Mouse (Mus musculus) kidney, embryonic 16.5 days (tissue): ENCODE measurements at regions not wholly inside any gene's neighbourhood (a gene's known extent, or its start where the extent isn't known, plus 50 kb on each side); places are given as distances from the start of the nearest gene placed in this dataset.
A peak's percentile ranks its signal among the peaks of the same experiment; 100 is the strongest.
"Not testable (repeated sequence)": the region's sequence is repeated elsewhere in the genome, so short reads cannot be mapped to it uniquely, and the experiment has no call there.

Experiments used
- ATAC-seq: fragments of 200-750 bp; cut with Nextera tagmentation; 2 replicates; pipeline ENCODE4 v1.8.0; 2017; ENCODE audit warnings: moderate TSS enrichment; ENCODE audit not compliant: low FRiP score, low TSS enrichment
- H3K27ac ChIP-seq: fragments of 300-500 bp; sonication (generic); 2 replicates; pipeline ENCODE4 v1.5.1; 2014; ENCODE audit warnings: low read length
- H3K27me3 ChIP-seq: fragments of 300-500 bp; sonication (generic); 2 replicates; pipeline ENCODE4 v1.6.1; 2014; ENCODE audit warnings: low read length, control low read depth, mixed read lengths; ENCODE audit not compliant: insufficient read depth
- H3K36me3 ChIP-seq: fragments of 300-500 bp; sonication (generic); 2 replicates; pipeline ENCODE4 v1.6.1; 2014; ENCODE audit warnings: low read length, control low read depth, mixed read lengths; ENCODE audit not compliant: insufficient read depth
- H3K4me1 ChIP-seq: fragments of 300-500 bp; sonication (generic); 2 replicates; pipeline ENCODE4 v1.6.1; 2014; ENCODE audit warnings: low read length, control low read depth, mixed read lengths; ENCODE audit not compliant: insufficient read depth
- H3K4me2 ChIP-seq: fragments of 300-500 bp; sonication (generic); replicated peaks from 2 replicates; pipeline ENCODE4 v1.6.1; 2014; ENCODE audit warnings: low read depth, low read length
- H3K4me3 ChIP-seq: fragments of 300-500 bp; sonication (generic); 2 replicates; pipeline ENCODE4 v1.5.1; 2014; ENCODE audit warnings: mild to moderate bottlenecking, low read length
- H3K9ac ChIP-seq: fragments of 300-500 bp; sonication (generic); replicated peaks from 2 replicates; pipeline ENCODE4 v1.6.1; 2014; ENCODE audit warnings: low read length
- H3K9me3 ChIP-seq: fragments of 300-500 bp; sonication (generic); 2 replicates; pipeline ENCODE4 v1.6.1; 2016; ENCODE audit warnings: low read length, control low read depth
- WGBS: fragments of 180-500 bp; shearing (Covaris S2); extraction: QIAGEN DNeasy Blood & Tissue Kit; methylation state at CpG from one replicate; pipeline ENCODE4 v1.1.7; 2014; 5-methylcytosine and 5-hydroxymethylcytosine counted together

DNA sequence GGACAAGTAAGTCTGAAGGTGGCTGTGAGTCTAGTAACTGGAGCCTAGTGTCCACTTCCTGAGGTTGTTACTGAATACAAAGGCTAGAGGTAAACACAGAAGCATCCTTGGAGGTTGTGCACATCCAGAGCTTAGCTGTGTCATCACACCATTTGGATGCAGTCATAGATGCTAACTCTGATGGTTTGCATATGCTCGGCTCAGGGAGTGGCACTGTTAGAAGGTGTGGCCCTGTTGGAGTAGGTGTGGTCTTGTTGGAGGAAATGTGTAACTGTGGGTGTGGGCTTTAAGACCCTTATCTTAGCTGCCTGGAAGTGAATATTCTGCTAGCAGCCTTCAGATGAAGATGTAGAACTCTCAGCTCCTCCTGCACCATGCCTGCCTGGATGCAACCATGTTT is 612.6 kb downstream of the Pdcd6ip start:
- WGBS: 96% methylated on average over 1 of the region's 1 CpGs
- not testable (repeated sequence) for H3K4me1 ChIP-seq, H3K36me3 ChIP-seq, ATAC-seq, H3K27ac ChIP-seq, H3K9me3 ChIP-seq, H3K4me3 ChIP-seq, H3K4me2 ChIP-seq, H3K9ac ChIP-seq, H3K27me3 ChIP-seq

DNA sequence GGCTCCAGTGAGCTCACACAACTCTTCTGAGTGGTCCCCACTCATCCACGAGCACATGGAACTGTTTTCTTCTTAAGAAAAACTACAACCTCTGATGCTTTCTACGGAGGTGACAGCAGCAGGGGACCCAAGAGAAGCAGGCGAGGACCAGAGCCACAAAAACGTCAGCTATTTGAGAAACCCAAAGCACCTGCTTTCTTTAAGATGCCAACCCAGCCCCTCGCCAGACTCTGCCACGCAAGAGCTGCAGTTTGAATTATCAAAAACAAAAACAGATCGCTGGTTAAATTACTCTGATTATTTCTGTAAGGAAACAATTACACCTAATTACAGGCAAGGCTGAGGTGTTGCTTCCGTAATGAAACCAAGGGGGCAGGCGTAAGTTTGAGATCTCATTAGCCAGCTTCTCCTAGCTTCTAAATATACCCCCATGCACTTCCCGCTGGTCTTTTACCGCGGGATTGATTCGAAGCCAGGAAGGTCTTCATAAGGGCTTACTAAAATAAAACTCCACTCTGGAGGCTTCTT is 614.1 kb downstream of the Pdcd6ip start:
- Histone ChIP-seq H3K4me2 (no peak overlapping the region), H3K27me3 (no peaks in the 10 kb centered on the region), H3K4me3 (no peak overlapping the region), H3K36me3 (no peaks in the 10 kb centered on the region), H3K4me1 (no peaks in the 10 kb centered on the region), H3K9me3 (0 out of 2 replicates have a peak, but pooled peaks cover 4% of the 10 kb centered on the region), H3K27ac (no peak overlapping the region), H3K9ac (no peak overlapping the region)
- no peak for ATAC-seq
- 73% methylated on average over 13 of the region's 13 CpGs for WGBS

DNA sequence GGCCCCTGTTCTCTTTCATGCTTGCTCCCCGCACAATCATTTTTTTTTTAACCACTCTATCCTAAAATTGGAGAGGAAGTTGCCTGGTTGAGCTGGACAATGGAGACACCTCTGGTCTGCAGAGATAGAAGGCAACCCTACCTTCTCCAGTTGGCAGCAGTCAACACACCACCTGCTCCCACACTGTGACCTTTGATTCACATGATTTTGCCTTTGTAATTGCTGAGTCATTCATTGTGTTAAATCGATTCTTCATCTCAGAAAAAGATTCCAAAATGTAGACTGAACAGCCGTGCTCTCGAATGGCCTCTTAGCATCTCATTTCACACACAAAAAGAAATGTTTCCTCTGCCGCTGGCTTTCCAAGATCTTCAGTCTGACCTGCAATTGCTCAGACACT is 616.2 kb downstream of the Pdcd6ip start:
- Histone ChIP-seq H3K27ac (no peak overlapping the region), H3K9ac (no peak overlapping the region), H3K4me1 (no peaks in the 10 kb centered on the region), H3K36me3 (no peaks in the 10 kb centered on the region), H3K4me2 (no peak overlapping the region), H3K27me3 (no peaks in the 10 kb centered on the region), H3K4me3 (no peak overlapping the region), H3K9me3 (0 out of 2 replicates have a peak, but pooled peaks cover 4% of the 10 kb centered on the region)
- no peak for ATAC-seq
- 92% methylated on average over 5 of the region's 5 CpGs for WGBS

DNA sequence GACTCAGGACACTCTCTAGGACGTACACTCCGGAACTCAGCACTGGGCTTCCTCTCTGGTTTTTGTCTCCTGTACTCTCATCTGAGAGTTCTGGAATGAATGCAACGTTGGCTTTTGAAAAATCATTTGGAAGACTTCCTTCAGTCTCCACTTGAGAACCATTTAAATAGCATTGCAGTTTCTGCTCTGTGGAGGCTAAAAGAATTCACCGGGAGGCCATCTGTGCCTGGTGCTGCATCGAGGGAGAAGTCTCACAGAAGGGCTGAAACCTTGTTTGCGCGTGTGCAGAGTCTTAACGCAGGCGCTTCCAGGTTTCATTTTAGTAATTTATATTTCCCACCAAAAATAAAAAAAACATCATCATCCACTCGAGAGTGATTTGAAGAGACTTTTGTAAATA is 620.3 kb downstream of the Pdcd6ip start:
- no peak for ATAC-seq
- Histone ChIP-seq H3K9ac (no peak overlapping the region), H3K4me1 (no peaks in the 10 kb centered on the region), H3K9me3 (no peaks in the 10 kb centered on the region), H3K4me3 (no peak overlapping the region), H3K36me3 (no peaks in the 10 kb centered on the region), H3K27me3 (no peaks in the 10 kb centered on the region), H3K27ac (no peak overlapping the region), H3K4me2 (no peak overlapping the region)
- WGBS: 76% methylated on average over 10 of the region's 10 CpGs

DNA sequence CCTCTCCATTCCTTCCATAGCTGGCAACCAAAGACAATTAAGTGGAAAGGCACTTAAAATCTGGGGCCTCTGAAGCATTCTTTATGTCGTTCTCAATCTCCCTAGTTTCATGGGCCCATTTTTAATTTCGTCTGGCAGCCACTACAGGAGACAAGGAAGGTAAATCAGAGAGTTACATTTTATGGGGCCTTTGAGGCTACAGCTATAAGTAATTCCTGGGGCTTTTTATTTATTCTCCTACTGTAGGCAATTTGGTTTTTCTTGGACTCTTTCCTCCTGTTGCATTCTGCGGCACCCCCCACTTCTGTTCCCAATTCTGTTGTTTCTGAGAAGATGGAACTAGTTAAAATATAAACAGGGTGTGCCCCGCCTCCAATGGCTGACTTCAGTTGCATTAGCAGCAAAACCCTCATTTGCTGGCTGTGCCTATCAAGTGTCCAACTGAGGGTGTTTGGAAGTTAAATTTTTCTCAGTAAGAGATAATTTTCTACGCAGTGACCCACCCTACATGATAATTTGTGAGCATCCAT is 622.7 kb downstream of the Pdcd6ip start:
- no peaks in the 10 kb centered on the region for H3K4me1 ChIP-seq
- 48% methylated on average over 5 of the region's 5 CpGs for WGBS
- no peak overlapping the region for H3K27ac ChIP-seq
- H3K36me3 ChIP-seq: no peaks in the 10 kb centered on the region
- ATAC-seq: peak; percentile 12; the same call in 1 of the 2 replicates
- no peaks in the 10 kb centered on the region for H3K9me3 ChIP-seq
- H3K4me3 ChIP-seq: no peak overlapping the region
- no peak overlapping the region for H3K4me2 ChIP-seq
- no peaks in the 10 kb centered on the region for H3K27me3 ChIP-seq
- no peak overlapping the region for H3K9ac ChIP-seq

DNA sequence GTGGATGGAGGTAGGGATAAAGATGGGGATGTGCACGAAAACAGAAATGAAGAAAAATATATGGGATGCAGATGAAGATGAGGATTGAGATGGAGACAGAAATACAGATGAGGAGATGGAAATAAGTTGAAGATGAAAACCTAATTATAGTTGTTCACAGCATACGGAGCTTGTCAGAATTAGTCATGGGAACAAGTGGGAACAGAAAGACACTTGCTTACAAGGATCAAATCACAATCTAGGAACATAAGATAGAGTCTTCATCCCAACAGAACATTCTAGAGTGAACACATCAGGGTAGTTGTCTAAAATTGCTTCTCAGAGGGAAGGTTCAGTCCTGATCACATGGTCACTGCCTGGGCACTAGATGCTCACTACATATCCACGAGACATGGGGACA is 633.2 kb downstream of the Pdcd6ip start:
- Histone ChIP-seq H3K27ac (no peak overlapping the region), H3K9me3 (peaks cover 3% of the 10 kb centered on the region; the same call in 1 of the 2 replicates), H3K4me2 (no peak overlapping the region), H3K4me3 (no peak overlapping the region), H3K27me3 (no peaks in the 10 kb centered on the region), H3K4me1 (no peaks in the 10 kb centered on the region), H3K9ac (no peak overlapping the region), H3K36me3 (no peaks in the 10 kb centered on the region)
- ATAC-seq: no peak
- 81% methylated on average over 3 of the region's 3 CpGs for WGBS

DNA sequence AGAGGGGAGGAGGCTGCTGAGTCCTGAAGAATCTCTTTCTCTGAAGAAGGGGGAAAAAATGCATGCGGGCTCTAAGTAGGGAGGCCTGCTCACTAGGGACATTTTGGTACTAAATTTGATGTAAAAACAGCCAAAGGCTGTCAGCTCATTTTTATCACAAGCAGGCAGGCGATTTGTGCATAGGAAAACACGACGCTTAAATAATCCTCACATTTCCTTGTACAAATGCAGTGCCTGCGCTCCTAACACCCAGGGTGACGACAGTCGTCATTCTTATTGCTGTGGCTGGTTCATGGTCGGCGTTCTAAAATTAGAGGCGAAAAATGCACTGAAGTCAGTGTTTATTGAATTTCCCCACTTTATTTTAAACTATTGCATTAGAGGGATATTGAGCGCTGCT is 650.6 kb downstream of the Pdcd6ip start:
- H3K27ac ChIP-seq: no peak overlapping the region
- no peak overlapping the region for H3K4me3 ChIP-seq
- no peaks in the 10 kb centered on the region for H3K27me3 ChIP-seq
- ATAC-seq: no peak
- no peaks in the 10 kb centered on the region for H3K36me3 ChIP-seq
- H3K9me3 ChIP-seq: no peaks in the 10 kb centered on the region
- H3K9ac ChIP-seq: no peak overlapping the region
- no peaks in the 10 kb centered on the region for H3K4me1 ChIP-seq
- H3K4me2 ChIP-seq: no peak overlapping the region
- 54% methylated on average over 11 of the region's 11 CpGs for WGBS

DNA sequence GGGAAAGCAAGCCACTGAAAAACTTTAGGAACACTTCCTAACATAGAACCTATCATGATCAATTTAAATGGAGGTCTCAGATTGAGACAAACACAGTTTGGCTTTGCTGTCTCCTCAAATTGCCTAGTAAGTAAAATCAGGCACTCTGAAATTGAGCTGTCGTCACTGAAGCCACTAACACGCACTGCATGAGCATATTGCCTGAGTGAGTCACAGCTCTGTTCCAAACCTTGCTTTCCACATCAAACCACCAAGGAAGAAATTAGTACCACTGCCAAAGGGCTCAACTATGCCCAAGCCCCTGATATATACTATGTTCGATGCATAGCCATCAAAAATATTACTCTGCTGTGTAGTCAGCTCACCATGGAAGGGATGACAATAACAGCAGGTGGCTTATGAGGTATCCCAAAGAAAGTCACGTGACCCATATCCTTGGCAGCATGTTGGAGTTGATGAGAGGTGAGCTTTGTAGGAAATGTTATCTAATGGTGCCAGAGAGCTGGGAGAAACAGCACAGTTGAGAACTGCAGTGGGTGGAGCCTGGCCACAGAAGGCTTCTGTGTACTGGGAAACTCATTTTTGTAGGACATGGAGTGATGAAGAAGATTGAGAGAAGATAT is 663.4 kb downstream of the Pdcd6ip start:
- Histone ChIP-seq H3K36me3 (no peaks in the 10 kb centered on the region), H3K27me3 (no peaks in the 10 kb centered on the region), H3K4me2 (no peak overlapping the region), H3K4me1 (no peaks in the 10 kb centered on the region), H3K9me3 (no peaks in the 10 kb centered on the region), H3K4me3 (no peak overlapping the region), H3K9ac (no peak overlapping the region), H3K27ac (no peak overlapping the region)
- no peak for ATAC-seq
- 82% methylated on average over 4 of the region's 4 CpGs for WGBS

DNA sequence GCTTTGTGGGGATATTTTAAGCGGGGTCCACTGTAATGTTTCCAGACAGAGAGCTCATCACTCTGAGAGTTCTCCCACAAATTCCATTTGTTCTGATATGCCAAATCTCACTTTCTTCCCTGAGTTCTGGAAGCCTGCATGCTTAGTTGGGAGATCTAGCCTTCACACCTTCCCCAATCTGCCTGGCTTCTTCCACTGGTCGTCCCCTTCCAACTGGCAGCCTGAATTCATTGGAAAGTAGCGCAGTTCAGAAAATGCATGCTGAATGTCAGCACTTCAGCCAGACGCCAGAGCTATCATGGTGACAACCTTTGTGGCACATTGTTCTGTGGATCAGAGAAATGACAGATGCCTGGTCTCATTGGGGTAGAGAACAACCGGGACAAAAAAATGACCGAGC is 667.2 kb downstream of the Pdcd6ip start:
- no peak overlapping the region for H3K9ac ChIP-seq
- no peaks in the 10 kb centered on the region for H3K4me1 ChIP-seq
- H3K4me2 ChIP-seq: no peak overlapping the region
- no peaks in the 10 kb centered on the region for H3K36me3 ChIP-seq
- no peaks in the 10 kb centered on the region for H3K27me3 ChIP-seq
- H3K4me3 ChIP-seq: no peak overlapping the region
- no peak for ATAC-seq
- H3K9me3 ChIP-seq: no peaks in the 10 kb centered on the region
- WGBS: 91% methylated on average over 6 of the region's 6 CpGs
- no peak overlapping the region for H3K27ac ChIP-seq

DNA sequence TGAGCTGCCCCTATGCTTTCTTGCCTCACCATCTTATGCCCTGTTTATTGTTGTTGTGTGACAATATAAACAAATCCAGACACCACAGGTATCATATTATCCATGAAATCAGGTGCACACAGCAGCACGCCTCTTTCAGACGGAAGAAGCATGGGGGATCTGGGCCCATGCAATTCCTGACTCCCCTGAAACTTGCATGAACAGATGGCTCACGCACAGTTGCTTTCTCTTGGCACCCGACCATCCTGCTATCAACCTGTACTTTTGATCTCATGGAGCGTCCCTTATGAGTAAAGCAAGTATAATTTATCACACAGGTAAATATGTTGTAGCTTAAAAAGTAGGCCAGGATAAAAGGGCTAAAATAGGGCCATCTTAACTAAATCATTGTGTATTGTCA is 674.1 kb downstream of the Pdcd6ip start:
- H3K9ac ChIP-seq: no peak overlapping the region
- no peaks in the 10 kb centered on the region for H3K9me3 ChIP-seq
- no peaks in the 10 kb centered on the region for H3K4me1 ChIP-seq
- no peaks in the 10 kb centered on the region for H3K27me3 ChIP-seq
- no peak overlapping the region for H3K4me3 ChIP-seq
- no peak overlapping the region for H3K4me2 ChIP-seq
- no peak for ATAC-seq
- 81% methylated on average over 5 of the region's 5 CpGs for WGBS
- H3K27ac ChIP-seq: no peak overlapping the region
- H3K36me3 ChIP-seq: no peaks in the 10 kb centered on the region
